Mouse (Mus musculus): ENCODE results near the gene Trpm1. TPM values are rescaled to one million over a fixed set of nuclear protein-coding genes. Genes with fewer than 3 reads are reported as not detected.

Gene Trpm1
- polyA plus RNA-seq, 1 experiment from 2014 or later: 0.21 TPM

- H3K27ac ChIP-seq (replicated peaks): no peak overlapping the region
- H3K4me1 ChIP-seq (replicated peaks; ENCODE audit: control insufficient read depth, insufficient read depth): no peaks in the 10 kb centered on the region
- no peak overlapping the region for H3K9ac ChIP-seq (ENCODE audit: low read length)
- DNase-seq (ENCODE audit: low spot score) (no peak), ATAC-seq (ENCODE audit: low FRiP score, low TSS enrichment) (no peak)
- H3K9me3 ChIP-seq (ENCODE audit: control insufficient read depth, low read length): no peaks in the 10 kb centered on the region
- WGBS: 79% methylated on average over 7 of the region's 7 CpGs
- TF ChIP-seq EP300 (optimal IDR thresholded peaks at IDR 0.05) (no peak), CTCF (IDR thresholded peaks at IDR 0.05; ENCODE audit: low read depth) (no peak)
- no peak overlapping the region for H3K4me2 ChIP-seq (replicated peaks; ENCODE audit: low read depth)
- H3K4me3 ChIP-seq (ENCODE audit: low read depth, low read length): no peak overlapping the region
- H3K36me3 ChIP-seq (ENCODE audit: control insufficient read depth, insufficient read depth, low read length): no peaks in the 10 kb centered on the region
- no peaks in the 10 kb centered on the region for H3K27me3 ChIP-seq (ENCODE audit: control insufficient read depth, insufficient read depth, low read length)
These were observed 66.1 kb downstream of the Trpm1 start for GRCm38 (mm10) chr7:64219765-64220164.

DNA sequence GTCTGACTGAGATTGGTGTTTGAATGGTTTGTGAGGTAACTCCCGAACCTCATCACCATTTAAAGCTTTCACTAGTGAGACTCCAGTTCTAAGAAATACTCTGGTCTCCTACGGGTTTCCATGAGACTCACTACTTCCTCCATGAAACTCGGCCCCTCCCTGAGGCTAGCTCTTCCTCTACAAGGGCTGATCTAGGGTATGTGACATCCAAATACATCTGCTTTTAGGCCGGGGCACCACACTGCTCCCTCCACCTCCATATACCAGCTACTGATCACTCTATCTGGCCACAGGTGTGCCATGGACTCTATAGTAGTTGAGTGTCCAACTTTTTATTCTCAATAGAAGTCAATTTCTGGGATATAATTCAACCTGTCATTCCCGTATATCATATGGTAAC is 69.6 kb downstream of the Trpm1 start:
- no peaks in the 10 kb centered on the region for H3K27me3 ChIP-seq (ENCODE audit: control insufficient read depth, insufficient read depth, low read length)
- no peak overlapping the region for H3K4me3 ChIP-seq (ENCODE audit: low read depth, low read length)
- DNase-seq (ENCODE audit: low spot score) (no peak), ATAC-seq (ENCODE audit: low FRiP score, low TSS enrichment) (no peak)
- TF ChIP-seq CTCF (IDR thresholded peaks at IDR 0.05; ENCODE audit: low read depth) (no peak), EP300 (optimal IDR thresholded peaks at IDR 0.05) (no peak)
- H3K4me2 ChIP-seq (replicated peaks; ENCODE audit: low read depth): no peak overlapping the region
- no peaks in the 10 kb centered on the region for H3K9me3 ChIP-seq (ENCODE audit: control insufficient read depth, low read length)
- 84% methylated on average over 5 of the region's 5 CpGs for WGBS
- H3K9ac ChIP-seq (ENCODE audit: low read length): no peak overlapping the region
- H3K36me3 ChIP-seq (ENCODE audit: control insufficient read depth, insufficient read depth, low read length): no peaks in the 10 kb centered on the region
- H3K4me1 ChIP-seq (replicated peaks; ENCODE audit: control insufficient read depth, insufficient read depth): no peaks in the 10 kb centered on the region
- H3K27ac ChIP-seq (replicated peaks): no peak overlapping the region

GRCm38 (mm10) chr7:64226339-64227194 is 72.9 kb downstream of the Trpm1 start:
- H3K9ac ChIP-seq (ENCODE audit: low read length): no peak overlapping the region
- 81% methylated on average over 27 of the region's 27 CpGs for WGBS
- H3K4me3 ChIP-seq (ENCODE audit: low read depth, low read length): no peak overlapping the region
- DNase-seq (ENCODE audit: low spot score) (no peak), ATAC-seq (ENCODE audit: low FRiP score, low TSS enrichment) (no peak)
- H3K27ac ChIP-seq (replicated peaks): no peak overlapping the region
- H3K9me3 ChIP-seq (ENCODE audit: control insufficient read depth, low read length): no peaks in the 10 kb centered on the region
- H3K36me3 ChIP-seq (ENCODE audit: control insufficient read depth, insufficient read depth, low read length): no peaks in the 10 kb centered on the region
- no peaks in the 10 kb centered on the region for H3K4me1 ChIP-seq (replicated peaks; ENCODE audit: control insufficient read depth, insufficient read depth)
- TF ChIP-seq CTCF (IDR thresholded peaks at IDR 0.05; ENCODE audit: low read depth) (peak; percentile 25; the same call in 1 of the 2 replicates), EP300 (optimal IDR thresholded peaks at IDR 0.05) (no peak)
- H3K27me3 ChIP-seq (ENCODE audit: control insufficient read depth, insufficient read depth, low read length): no peaks in the 10 kb centered on the region
- no peak overlapping the region for H3K4me2 ChIP-seq (replicated peaks; ENCODE audit: low read depth)

- Histone ChIP-seq H3K9me3 (ENCODE audit: control insufficient read depth, low read length) (no peaks in the 10 kb centered on the region), H3K4me2 (replicated peaks; ENCODE audit: low read depth) (no peak overlapping the region), H3K27ac (replicated peaks) (no peak overlapping the region), H3K4me3 (ENCODE audit: low read depth, low read length) (no peak overlapping the region), H3K4me1 (replicated peaks; ENCODE audit: control insufficient read depth, insufficient read depth) (no peaks in the 10 kb centered on the region), H3K36me3 (ENCODE audit: control insufficient read depth, insufficient read depth, low read length) (no peaks in the 10 kb centered on the region), H3K27me3 (ENCODE audit: control insufficient read depth, insufficient read depth, low read length) (no peaks in the 10 kb centered on the region), H3K9ac (ENCODE audit: low read length) (no peak overlapping the region)
- TF ChIP-seq EP300 (optimal IDR thresholded peaks at IDR 0.05) (no peak), CTCF (IDR thresholded peaks at IDR 0.05; ENCODE audit: low read depth) (no peak)
- ATAC-seq (ENCODE audit: low FRiP score, low TSS enrichment) (no peak), DNase-seq (ENCODE audit: low spot score) (no peak)
- WGBS: 78% methylated on average over 5 of the region's 5 CpGs
These were observed 74.0 kb downstream of the Trpm1 start for GRCm38 (mm10) chr7:64227586-64227985.

DNA sequence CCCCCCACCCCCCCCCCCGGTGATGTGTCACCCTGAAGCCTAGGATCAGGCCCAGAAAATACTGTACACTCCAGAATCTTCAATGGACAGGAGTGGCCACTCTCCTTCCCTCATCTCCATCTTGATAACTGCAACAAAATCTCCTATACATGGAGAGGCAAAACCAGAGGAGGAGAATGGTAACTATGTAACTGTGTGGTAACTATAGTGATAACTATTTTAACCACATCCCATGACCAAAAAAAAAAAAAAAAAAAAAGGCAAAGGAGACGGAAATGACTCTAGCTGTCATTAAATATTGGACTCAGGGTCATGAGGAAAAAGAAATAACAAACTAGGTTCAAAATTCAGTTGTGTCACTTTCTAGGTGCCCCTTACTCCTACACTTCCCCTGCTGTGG is 74.7 kb downstream of the Trpm1 start:
- H3K27me3 ChIP-seq (ENCODE audit: control insufficient read depth, insufficient read depth, low read length): no peaks in the 10 kb centered on the region
- H3K4me2 ChIP-seq (replicated peaks; ENCODE audit: low read depth): no peak overlapping the region
- DNase-seq (ENCODE audit: low spot score) (no peak), ATAC-seq (ENCODE audit: low FRiP score, low TSS enrichment) (no peak)
- H3K27ac ChIP-seq (replicated peaks): no peak overlapping the region
- TF ChIP-seq EP300 (optimal IDR thresholded peaks at IDR 0.05): no peak
- TF ChIP-seq CTCF (IDR thresholded peaks at IDR 0.05; ENCODE audit: low read depth): no peak
- no peaks in the 10 kb centered on the region for H3K36me3 ChIP-seq (ENCODE audit: control insufficient read depth, insufficient read depth, low read length)
- WGBS: 77% methylated on average over 2 of the region's 2 CpGs
- no peak overlapping the region for H3K4me3 ChIP-seq (ENCODE audit: low read depth, low read length)
- H3K9me3 ChIP-seq (ENCODE audit: control insufficient read depth, low read length): no peaks in the 10 kb centered on the region
- H3K4me1 ChIP-seq (replicated peaks; ENCODE audit: control insufficient read depth, insufficient read depth): no peaks in the 10 kb centered on the region
- no peak overlapping the region for H3K9ac ChIP-seq (ENCODE audit: low read length)

DNA sequence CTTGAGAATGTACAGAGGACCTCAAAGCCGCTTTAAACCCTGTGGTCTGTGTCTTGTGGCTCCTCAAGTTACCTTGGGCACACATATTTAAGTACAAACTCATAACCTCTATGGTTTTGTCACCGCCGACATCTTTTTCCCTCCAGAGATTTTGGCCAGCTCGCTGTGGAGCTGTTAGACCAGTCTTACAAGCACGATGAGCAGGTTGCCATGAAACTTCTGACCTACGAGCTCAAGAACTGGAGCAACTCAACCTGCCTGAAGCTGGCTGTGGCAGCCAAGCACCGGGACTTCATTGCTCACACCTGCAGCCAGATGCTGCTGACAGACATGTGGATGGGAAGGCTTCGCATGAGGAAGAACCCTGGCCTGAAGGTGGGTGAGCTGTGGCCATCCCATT is 76.3 kb downstream of the Trpm1 start:
- Histone ChIP-seq H3K36me3 (ENCODE audit: control insufficient read depth, insufficient read depth, low read length) (no peaks in the 10 kb centered on the region), H3K4me2 (replicated peaks; ENCODE audit: low read depth) (no peak overlapping the region), H3K27ac (replicated peaks) (no peak overlapping the region), H3K27me3 (ENCODE audit: control insufficient read depth, insufficient read depth, low read length) (no peaks in the 10 kb centered on the region), H3K9me3 (ENCODE audit: control insufficient read depth, low read length) (no peaks in the 10 kb centered on the region), H3K9ac (ENCODE audit: low read length) (no peak overlapping the region), H3K4me1 (replicated peaks; ENCODE audit: control insufficient read depth, insufficient read depth) (no peaks in the 10 kb centered on the region), H3K4me3 (ENCODE audit: low read depth, low read length) (no peak overlapping the region)
- TF ChIP-seq EP300 (optimal IDR thresholded peaks at IDR 0.05) (no peak), CTCF (IDR thresholded peaks at IDR 0.05; ENCODE audit: low read depth) (no peak)
- WGBS: 85% methylated on average over 8 of the region's 8 CpGs
- DNase-seq (ENCODE audit: low spot score) (no peak), ATAC-seq (ENCODE audit: low FRiP score, low TSS enrichment) (no peak)

Measured in stomach, postnatal 0 days (tissue).